Mouse (Mus musculus) MEL (cell line): ENCODE results near the gene Tcn2. TPM values are rescaled to one million over a fixed set of nuclear protein-coding genes. Genes with fewer than 3 reads are reported as not detected.
A peak's percentile ranks its signal among the peaks of the same experiment; 100 is the strongest.

Experiments used
- DNase-seq: peaks from one replicate; pipeline ENCODE4 v3.0.0; 2011; ENCODE audit warnings: low read depth, low spot score
- H3K27ac ChIP-seq: 2 replicates; pipeline ENCODE4 v1.5.1; 2012; ENCODE audit warnings: low read depth, mild to moderate bottlenecking, control low read depth, low read length, moderate library complexity; ENCODE audit not compliant: control insufficient read depth
- H3K27me3 ChIP-seq, 2 experiments: fragments of 150-350 bp in 1 of 2; sonication (generic) in 1 of 2; 2 replicates each; pipeline ENCODE4 v1.6.1; 2012; ENCODE audit warnings: low read length in 2 of 2, mild to moderate bottlenecking in 2 of 2, improper control_type of control experiment in 1 of 2, moderate library complexity in 1 of 2; ENCODE audit not compliant: insufficient read depth in 2 of 2, control insufficient read depth in 1 of 2
- H3K36me3 ChIP-seq, 2 experiments: 2 replicates each; pipeline ENCODE4 v1.6.1; 2012 to 2014; ENCODE audit warnings: low read length in 2 of 2, improper control_type of control experiment in 1 of 2, inconsistent platforms in 1 of 2, mild to moderate bottlenecking in 1 of 2; ENCODE audit not compliant: insufficient read depth in 2 of 2, control insufficient read depth in 1 of 2
- H3K4me1 ChIP-seq, 2 experiments: fragments of 150-350 bp in 1 of 2; sonication (generic) in 1 of 2; 2 replicates each; pipeline ENCODE4 v1.6.1; 2012; ENCODE audit warnings: low read length in 2 of 2, improper control_type of control experiment in 1 of 2, mild to moderate bottlenecking in 1 of 2; ENCODE audit not compliant: insufficient read depth in 2 of 2, control insufficient read depth in 1 of 2
- H3K4me3 ChIP-seq, 2 experiments: fragments of 150-350 bp in 1 of 2; sonication (generic) in 1 of 2; 2 replicates each; pipeline ENCODE4 v1.5.1; 2012; ENCODE audit warnings: low read depth in 2 of 2, low read length in 2 of 2, mild to moderate bottlenecking in 2 of 2, moderate library complexity in 2 of 2, control low read depth in 1 of 2, improper control_type of control experiment in 1 of 2; ENCODE audit not compliant: control insufficient read depth in 1 of 2, insufficient read depth in 1 of 2
- H3K79me2 ChIP-seq: 2 replicates; pipeline ENCODE4 v1.6.1; 2012; ENCODE audit warnings: mild to moderate bottlenecking, low read length, moderate library complexity; ENCODE audit not compliant: control insufficient read depth, poor library complexity, insufficient read depth
- H3K9ac ChIP-seq: 2 replicates; pipeline ENCODE4 v1.6.1; 2012; ENCODE audit warnings: low read depth, mild to moderate bottlenecking, control low read depth, low read length, moderate library complexity; ENCODE audit not compliant: control insufficient read depth, poor library complexity, severe bottlenecking
- H3K9me3 ChIP-seq: fragments of 150-350 bp; sonication (generic); replicated peaks from 2 replicates; pipeline ENCODE4 v1.6.1; 2012; ENCODE audit warnings: mild to moderate bottlenecking, low read length, improper control_type of control experiment, moderate library complexity; ENCODE audit not compliant: insufficient read depth
- CHD1 ChIP-seq: IDR thresholded peaks from 2 replicates; pipeline ENCODE4 v1.6.1; 2012; ENCODE audit warnings: low read depth, mild to moderate bottlenecking, inconsistent platforms, low read length, improper control_type of control experiment
- CHD2 ChIP-seq: IDR thresholded peaks from 2 replicates; pipeline ENCODE4 v1.6.1; 2011; ENCODE audit warnings: low read length, improper control_type of control experiment
- CTCF ChIP-seq, 3 experiments: IDR thresholded peaks in 2 of 3; conservative IDR thresholded peaks in 1 of 3; 2 replicates each; pipeline ENCODE4 v1.5.1; 2011 to 2012; ENCODE audit warnings: low read length in 3 of 3, low read depth in 2 of 3, mild to moderate bottlenecking in 2 of 3, improper control_type of control experiment in 1 of 3, inconsistent platforms in 1 of 3, mixed read lengths in 1 of 3, moderate library complexity in 1 of 3; ENCODE audit not compliant: control insufficient read depth in 1 of 3, insufficient read depth in 1 of 3, poor library complexity in 1 of 3, severe bottlenecking in 1 of 3
- E2F4 ChIP-seq: IDR thresholded peaks from 2 replicates; pipeline ENCODE4 v1.6.1; 2011; ENCODE audit warnings: low read depth, low read length, improper control_type of control experiment, borderline replicate concordance
- ELF1 ChIP-seq: IDR thresholded peaks from 2 replicates; pipeline ENCODE4 v1.6.1; 2014; ENCODE audit warnings: low read depth, mild to moderate bottlenecking, inconsistent platforms, low read length, improper control_type of control experiment, moderate library complexity
- GABPA ChIP-seq: IDR thresholded peaks from 2 replicates; pipeline ENCODE4 v1.6.1; 2012; ENCODE audit warnings: low read depth, mild to moderate bottlenecking, inconsistent platforms, low read length, improper control_type of control experiment, moderate library complexity
- JUND ChIP-seq: IDR thresholded peaks from 2 replicates; pipeline ENCODE4 v1.6.1; 2011; ENCODE audit warnings: low read depth, mild to moderate bottlenecking, improper control_type of control experiment, low read length
- MAFK ChIP-seq: IDR thresholded peaks from 2 replicates; pipeline ENCODE4 v1.6.1; 2011; ENCODE audit warnings: low read depth, mild to moderate bottlenecking, low read length, improper control_type of control experiment, borderline replicate concordance
- MAX ChIP-seq: IDR thresholded peaks from 2 replicates; pipeline ENCODE4 v1.6.1; 2011; ENCODE audit warnings: low read length, improper control_type of control experiment
- NELFE ChIP-seq: IDR thresholded peaks from 2 replicates; pipeline ENCODE4 v1.6.1; 2011; ENCODE audit warnings: low read depth, low read length, improper control_type of control experiment
- NRF1 ChIP-seq: IDR thresholded peaks from 2 replicates; pipeline ENCODE4 v1.6.1; 2014; ENCODE audit warnings: low read depth, mild to moderate bottlenecking, inconsistent platforms, low read length, improper control_type of control experiment, moderate library complexity; ENCODE audit not compliant: poor library complexity, insufficient read depth, severe bottlenecking
- POLR2A ChIP-seq, 2 experiments: IDR thresholded peaks; 2 replicates each; pipeline ENCODE4 v1.6.1; 2011 to 2012; ENCODE audit warnings: low read length in 2 of 2, mild to moderate bottlenecking in 2 of 2, control low read depth in 1 of 2, improper control_type of control experiment in 1 of 2, low read depth in 1 of 2, moderate library complexity in 1 of 2; ENCODE audit not compliant: control insufficient read depth in 1 of 2, insufficient read depth in 1 of 2, poor library complexity in 1 of 2
- POLR2AphosphoS2 ChIP-seq: IDR thresholded peaks from 2 replicates; pipeline ENCODE4 v1.6.1; 2011; ENCODE audit warnings: low read length, improper control_type of control experiment
- RCOR1 ChIP-seq: IDR thresholded peaks from 2 replicates; pipeline ENCODE4 v1.6.1; 2012; ENCODE audit warnings: low read depth, mild to moderate bottlenecking, inconsistent platforms, low read length, improper control_type of control experiment
- SIN3A ChIP-seq: IDR thresholded peaks from 2 replicates; pipeline ENCODE4 v1.6.1; 2012; ENCODE audit warnings: low read length, improper control_type of control experiment, inconsistent platforms
- SMC3 ChIP-seq: IDR thresholded peaks from 2 replicates; pipeline ENCODE4 v1.6.1; 2011; ENCODE audit warnings: low read depth, low read length, improper control_type of control experiment
- TBP ChIP-seq: IDR thresholded peaks from 2 replicates; pipeline ENCODE4 v1.8.0; 2011; ENCODE audit warnings: low read depth, low read length, improper control_type of control experiment
- TCF12 ChIP-seq: IDR thresholded peaks from 2 replicates; pipeline ENCODE4 v1.6.1; 2014; ENCODE audit warnings: low read depth, mild to moderate bottlenecking, inconsistent platforms, low read length, improper control_type of control experiment, moderate library complexity
- USF1 ChIP-seq: IDR thresholded peaks from 2 replicates; pipeline ENCODE4 v1.6.1; 2014; ENCODE audit warnings: low read depth, mild to moderate bottlenecking, inconsistent platforms, low read length, improper control_type of control experiment, moderate library complexity
- ZC3H11A ChIP-seq: IDR thresholded peaks from 2 replicates; pipeline ENCODE4 v1.6.1; 2012; ENCODE audit warnings: low read depth, mild to moderate bottlenecking, inconsistent platforms, low read length, improper control_type of control experiment
- ZKSCAN1 ChIP-seq: IDR thresholded peaks from 2 replicates; pipeline ENCODE4 v1.6.1; 2012; ENCODE audit warnings: low read depth, mild to moderate bottlenecking, inconsistent platforms, low read length, improper control_type of control experiment, moderate library complexity
- ZMIZ1 ChIP-seq: IDR thresholded peaks from 2 replicates; pipeline ENCODE4 v1.6.1; 2012; ENCODE audit warnings: low read depth, mild to moderate bottlenecking, inconsistent platforms, low read length, improper control_type of control experiment, moderate library complexity
- polyA plus RNA-seq, 2 experiments: library from polyadenylated mRNA; stranded (reverse) in 1 of 2; unstranded in 1 of 2; fragments of >175 nt in 1 of 2; fragments of >200 nt in 1 of 2; gene quantifications; 2 replicates each; pipeline versions ENCODE4 v1.2.1 to v1.2.4; 2012; ENCODE audit warnings: low replicate concordance in 2 of 2, low read depth in 1 of 2; ENCODE audit not compliant: insufficient read length in 2 of 2, insufficient read depth in 1 of 2, missing spikeins in 1 of 2
- total RNA-seq: library from RNA; depleted of rRNA; stranded (reverse); fragments of 300-350 nt; gene quantifications from 2 replicates; pipeline ENCODE4 v1.2.3, GENCODE M21; 2012

The Tcn2 gene
- total and polyA plus RNA-seq, 3 experiments, result 14.1 to 16.0 TPM; not detected in 1

DNA sequence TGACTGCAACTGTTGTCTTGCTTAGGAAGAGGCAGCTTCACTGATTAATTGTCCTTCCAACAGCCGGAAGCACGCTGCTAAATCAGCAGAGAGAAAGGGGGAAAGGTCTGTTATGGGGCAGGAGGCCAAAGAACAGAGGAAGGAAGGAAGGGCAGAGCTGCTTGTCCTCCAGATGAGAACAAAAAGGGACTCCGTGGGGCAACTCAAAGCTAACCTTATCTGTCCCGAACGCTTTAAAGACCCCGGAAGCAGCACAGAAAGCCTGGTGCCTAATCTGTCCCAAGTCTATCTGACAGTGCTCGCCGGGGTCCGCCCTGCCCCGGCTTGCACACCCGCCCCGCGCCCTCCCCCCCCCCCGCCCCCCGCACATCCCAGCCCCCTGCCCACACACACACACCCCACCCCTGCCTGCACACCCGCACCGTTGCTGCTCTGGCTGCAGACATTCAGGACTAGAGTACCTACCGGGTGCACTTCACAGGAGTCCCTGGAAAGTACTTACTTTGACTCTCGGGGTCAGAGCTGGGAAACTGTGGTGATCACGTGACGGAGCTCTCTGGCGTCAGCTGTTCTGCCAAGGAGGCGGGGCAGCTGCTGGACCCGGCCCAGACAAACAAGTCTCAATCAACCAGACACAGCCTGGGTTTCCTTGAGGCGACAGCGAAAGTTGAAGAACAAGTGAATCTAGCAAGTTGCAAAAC lies at the start of gene Tcn2 (continued):
- TF ChIP-seq GABPA (no peak), ZC3H11A (no peak), SIN3A (peak; percentile 94), USF1 (peak; percentile 99)

DNA sequence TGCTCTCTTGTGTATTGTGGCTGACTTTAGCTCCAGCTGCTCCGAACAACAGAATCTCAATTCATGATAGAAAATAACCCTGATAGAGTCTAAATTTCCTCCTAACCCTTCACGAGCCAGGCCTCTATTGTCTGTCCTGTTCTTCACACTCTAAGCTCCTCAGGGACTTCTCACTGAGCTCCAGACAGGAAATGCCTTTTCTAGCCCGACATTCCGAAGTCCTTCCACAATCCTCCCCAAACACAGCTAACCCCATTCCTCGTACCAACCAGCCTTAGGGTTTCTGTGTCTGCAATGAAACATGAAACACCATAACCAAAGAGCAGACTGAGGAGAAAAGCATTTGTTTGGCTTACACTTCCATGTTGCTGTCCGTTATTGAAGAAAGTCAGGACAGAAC lies 49.6 kb upstream of the Tcn2 start:
- Histone ChIP-seq H3K4me3 (no peak overlapping the region), H3K4me1 (no peaks in the 10 kb centered on the region), H3K79me2 (no peaks in the 10 kb centered on the region), H3K9ac (no peak overlapping the region), H3K27ac (no peak overlapping the region), H3K27me3 (no peaks in the 10 kb centered on the region), H3K36me3 (peaks cover 0 to 14% of the 10 kb centered on the region in 2 experiments; a peak in 2 of 4 replicates), H3K9me3 (no peaks in the 10 kb centered on the region)
- TF ChIP-seq ZKSCAN1 (no peak), POLR2A (IDR thresholded peaks at IDR 0.05; ENCODE audit: control insufficient read depth in 1 of 2, insufficient read depth in 1 of 2, low read depth in 1 of 2, low read length in 2 of 2, poor library complexity in 1 of 2) (no peak), CHD2 (no peak)
- no peak for DNase-seq

DNA sequence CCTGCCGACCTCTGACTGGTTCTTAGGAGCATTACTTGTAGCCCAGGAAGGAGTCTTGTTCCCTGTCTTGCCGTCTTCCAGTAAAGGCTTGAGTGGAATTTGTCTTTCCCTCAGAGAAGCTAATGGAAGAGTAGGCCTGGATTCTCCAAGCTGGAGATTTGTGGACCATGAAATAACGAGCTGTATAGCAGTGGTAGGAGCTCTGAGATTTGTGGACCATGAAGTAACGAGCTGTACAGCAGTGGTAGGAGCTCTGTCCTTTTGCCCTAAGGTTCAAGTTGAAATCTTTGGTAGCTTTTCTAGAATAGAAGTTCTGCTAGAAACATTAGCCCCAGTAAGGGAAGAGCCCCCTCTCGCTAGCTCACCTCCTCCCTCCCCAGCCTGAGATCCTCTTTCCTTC lies 46.5 kb upstream of the Tcn2 start:
- Histone ChIP-seq H3K79me2 (no peaks in the 10 kb centered on the region; the same call in 1 of the 2 replicates), H3K36me3 (peaks cover 0 to 32% of the 10 kb centered on the region in 2 experiments; a peak in 2 of 4 replicates), H3K4me3 (no peak overlapping the region), H3K9ac (no peak overlapping the region), H3K4me1 (no peaks in the 10 kb centered on the region), H3K27me3 (no peaks in the 10 kb centered on the region), H3K27ac (no peak overlapping the region), H3K9me3 (no peaks in the 10 kb centered on the region)
- TF ChIP-seq SIN3A (no peak), SMC3 (no peak), MAX (no peak), POLR2AphosphoS2 (0 out of 2 replicates have a peak, but pooled peaks have one; percentile 11)
- DNase-seq, result no peak

DNA sequence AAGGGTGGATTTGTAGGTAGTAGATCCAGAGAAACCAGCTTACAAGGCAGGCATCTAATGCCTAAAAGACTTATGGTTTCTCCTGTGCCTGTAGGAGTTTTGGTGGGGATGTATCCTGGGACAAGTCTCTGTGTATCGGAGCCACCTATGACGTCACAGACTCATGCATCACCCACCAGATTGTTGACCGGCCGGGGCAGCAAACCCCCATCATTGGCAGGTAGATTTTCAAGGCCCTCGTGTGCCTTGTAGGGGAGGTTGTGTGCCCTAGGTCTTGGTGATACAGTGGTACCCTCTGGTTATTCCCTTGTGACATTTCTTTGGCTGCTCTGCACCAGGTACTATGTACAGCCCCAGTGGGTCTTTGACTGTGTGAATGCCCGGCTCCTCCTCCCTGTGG lies 44.7 kb upstream of the Tcn2 start, which contains the start of gene 4930556J24Rik:
TSS of gene 4930556J24Rik (minus strand) at position 101 of the 400 bp plus-strand sequence.
- no peak within 1 kb of the TSS for H3K4me3 ChIP-seq
- TF ChIP-seq MAFK (no peak), TBP (no peak), MAX (no peak), NRF1 (no peak), SMC3 (no peak), CTCF (IDR thresholded peaks at IDR 0.05 in 2 of 3, conservative IDR thresholded peaks at IDR 0.05 in 1 of 3; ENCODE audit: control insufficient read depth in 1 of 3, insufficient read depth in 1 of 3, low read depth in 2 of 3, low read length in 3 of 3, poor library complexity in 1 of 3, severe bottlenecking in 1 of 3) (no peak), E2F4 (no peak), POLR2A (IDR thresholded peaks at IDR 0.05; ENCODE audit: control insufficient read depth in 1 of 2, insufficient read depth in 1 of 2, low read depth in 1 of 2, low read length in 2 of 2, poor library complexity in 1 of 2) (no peak), ZMIZ1 (no peak), JUND (no peak), NELFE (no peak), ZKSCAN1 (no peak), SIN3A (no peak), POLR2AphosphoS2 (no peak), ELF1 (no peak), RCOR1 (no peak), CHD1 (no peak), TCF12 (no peak)
- TF ChIP-seq, all 39 proteins: peak for 0
- Histone ChIP-seq H3K27ac (no peak within 1 kb of the TSS), H3K4me1 (no peaks in the 10 kb centered on the region), H3K9ac (no peak within 1 kb of the TSS), H3K27me3 (no peaks in the 10 kb centered on the region), H3K9me3 (no peaks in the 10 kb centered on the region), H3K79me2 (no peaks in the 10 kb centered on the region; the same call in 1 of the 2 replicates), H3K36me3 (peaks cover 0 to 40% of the 10 kb centered on the region in 2 experiments; a peak in 2 of 4 replicates)
- DNase-seq, result no peak
